Mouse (Mus musculus) stomach, postnatal 0 days (tissue): ENCODE measurements around the gene Pgs1.

Experiments used
- CTCF ChIP-seq: IDR thresholded peaks from 2 replicates; pipeline ENCODE4 v1.5.1; 2016; ENCODE audit warnings: antibody characterized with exemption, low read depth, mild to moderate bottlenecking, moderate library complexity
- EP300 ChIP-seq: optimal IDR thresholded peaks from 2 replicates; pipeline ENCODE3; 2016; ENCODE audit warnings: antibody characterized with exemption

GRCm38 (mm10) chr11:118068812-118069332 is 82.8 kb downstream of the Pgs1 start:
- TF ChIP-seq CTCF: no peak
- no peak for TF ChIP-seq EP300
